Mouse (Mus musculus): ENCODE data around the gene Trpm1. TPM values are rescaled to one million over a fixed set of nuclear protein-coding genes. Genes with fewer than 3 reads are reported as not detected.

Trpm1 gene
- polyA plus RNA-seq, 1 experiment from 2014 or later, result 0.16 TPM

DNA sequence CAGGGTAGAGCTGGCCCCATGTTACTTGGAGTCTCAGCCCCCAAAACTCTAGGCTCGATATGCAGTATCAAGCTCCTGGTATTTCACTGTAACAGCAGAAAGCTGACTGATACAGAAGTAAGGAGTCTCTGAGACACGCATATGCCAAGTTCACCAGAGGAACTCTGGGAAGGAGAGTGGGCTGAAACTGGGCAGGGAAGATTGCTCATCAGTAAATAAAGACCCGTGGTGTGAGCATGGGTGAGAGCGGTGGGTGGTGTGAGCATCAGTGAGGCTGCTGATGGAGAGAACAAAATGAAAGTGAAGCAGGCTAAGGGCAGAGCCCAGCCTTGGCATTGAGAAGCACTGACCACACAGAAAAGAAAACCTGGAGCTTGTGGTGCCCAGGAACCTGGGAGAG is 62.0 kb downstream of the Trpm1 start:
- Histone ChIP-seq H3K4me3 (no peak overlapping the region), H3K27me3 (replicated peaks) (no peaks in the 10 kb centered on the region), H3K36me3 (no peaks in the 10 kb centered on the region), H3K4me1 (no peaks in the 10 kb centered on the region), H3K4me2 (no peak overlapping the region), H3K9me3 (no peaks in the 10 kb centered on the region), H3K27ac (replicated peaks) (no peak overlapping the region), H3K9ac (no peak overlapping the region)
- 65% methylated on average over 4 of the region's 4 CpGs for WGBS
- no peak for ATAC-seq (ENCODE audit: extremely low read depth, insufficient number of reproducible peaks, low FRiP score, low TSS enrichment)

DNA sequence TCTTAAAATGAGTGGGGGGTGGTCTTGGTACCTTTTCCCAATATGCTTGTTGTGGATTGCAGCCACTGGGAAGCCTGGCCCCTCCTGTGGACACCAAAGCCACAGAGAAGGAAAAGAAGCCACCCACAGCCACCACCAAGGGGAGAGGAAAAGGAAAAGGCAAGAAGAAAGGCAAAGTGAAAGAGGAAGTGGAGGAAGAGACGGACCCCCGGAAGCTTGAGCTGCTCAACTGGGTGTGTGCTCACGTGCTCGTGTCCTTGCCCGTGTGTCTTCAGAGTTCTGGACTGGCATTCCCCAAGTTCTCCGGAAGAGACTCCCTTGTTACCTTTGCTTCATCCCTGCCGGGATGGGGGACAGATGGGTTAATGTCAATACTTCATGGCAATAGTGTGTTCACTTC is 63.8 kb downstream of the Trpm1 start:
- no peak for ATAC-seq (ENCODE audit: extremely low read depth, insufficient number of reproducible peaks, low FRiP score, low TSS enrichment)
- 81% methylated on average over 7 of the region's 7 CpGs for WGBS

DNA sequence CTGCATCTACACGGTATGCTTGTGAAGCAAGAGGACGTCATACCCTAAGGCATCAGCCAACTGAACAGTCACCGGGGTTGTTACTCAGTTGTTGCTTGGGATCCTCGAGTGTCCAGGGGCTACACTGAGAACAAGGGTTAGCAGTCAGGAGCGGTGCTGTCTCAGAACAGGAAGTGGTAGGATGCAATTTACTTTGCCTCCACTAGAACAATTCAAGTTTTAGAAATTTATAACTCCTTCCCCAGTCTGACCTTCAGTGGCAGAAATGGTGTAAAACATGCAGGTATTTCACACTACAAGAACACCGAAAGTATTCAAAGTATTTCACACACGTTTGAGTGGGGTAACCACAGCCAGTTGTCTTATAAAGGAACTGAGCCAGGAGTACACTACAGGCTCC is 66.1 kb downstream of the Trpm1 start:
- H3K9me3 ChIP-seq, result no peaks in the 10 kb centered on the region
- ATAC-seq (ENCODE audit: extremely low read depth, insufficient number of reproducible peaks, low FRiP score, low TSS enrichment), result no peak
- 68% methylated on average over 7 of the region's 7 CpGs for WGBS
- H3K9ac ChIP-seq, result no peak overlapping the region
- H3K27ac ChIP-seq (replicated peaks), result no peak overlapping the region
- H3K36me3 ChIP-seq, result no peaks in the 10 kb centered on the region
- no peaks in the 10 kb centered on the region for H3K4me1 ChIP-seq
- no peak overlapping the region for H3K4me3 ChIP-seq
- no peak overlapping the region for H3K4me2 ChIP-seq
- H3K27me3 ChIP-seq (replicated peaks), result no peaks in the 10 kb centered on the region

More for the DNA sequence above, 63.8 kb downstream of the Trpm1 start:
- Histone ChIP-seq H3K4me1 (no peaks in the 10 kb centered on the region), H3K4me3 (no peak overlapping the region), H3K9ac (no peak overlapping the region), H3K4me2 (no peak overlapping the region), H3K36me3 (no peaks in the 10 kb centered on the region), H3K27me3 (replicated peaks) (no peaks in the 10 kb centered on the region), H3K27ac (replicated peaks) (no peak overlapping the region), H3K9me3 (no peaks in the 10 kb centered on the region)

DNA sequence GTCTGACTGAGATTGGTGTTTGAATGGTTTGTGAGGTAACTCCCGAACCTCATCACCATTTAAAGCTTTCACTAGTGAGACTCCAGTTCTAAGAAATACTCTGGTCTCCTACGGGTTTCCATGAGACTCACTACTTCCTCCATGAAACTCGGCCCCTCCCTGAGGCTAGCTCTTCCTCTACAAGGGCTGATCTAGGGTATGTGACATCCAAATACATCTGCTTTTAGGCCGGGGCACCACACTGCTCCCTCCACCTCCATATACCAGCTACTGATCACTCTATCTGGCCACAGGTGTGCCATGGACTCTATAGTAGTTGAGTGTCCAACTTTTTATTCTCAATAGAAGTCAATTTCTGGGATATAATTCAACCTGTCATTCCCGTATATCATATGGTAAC is 69.6 kb downstream of the Trpm1 start:
- WGBS, result 73% methylated on average over 5 of the region's 5 CpGs
- no peak for ATAC-seq (ENCODE audit: extremely low read depth, insufficient number of reproducible peaks, low FRiP score, low TSS enrichment)
- no peaks in the 10 kb centered on the region for H3K4me1 ChIP-seq

DNA sequence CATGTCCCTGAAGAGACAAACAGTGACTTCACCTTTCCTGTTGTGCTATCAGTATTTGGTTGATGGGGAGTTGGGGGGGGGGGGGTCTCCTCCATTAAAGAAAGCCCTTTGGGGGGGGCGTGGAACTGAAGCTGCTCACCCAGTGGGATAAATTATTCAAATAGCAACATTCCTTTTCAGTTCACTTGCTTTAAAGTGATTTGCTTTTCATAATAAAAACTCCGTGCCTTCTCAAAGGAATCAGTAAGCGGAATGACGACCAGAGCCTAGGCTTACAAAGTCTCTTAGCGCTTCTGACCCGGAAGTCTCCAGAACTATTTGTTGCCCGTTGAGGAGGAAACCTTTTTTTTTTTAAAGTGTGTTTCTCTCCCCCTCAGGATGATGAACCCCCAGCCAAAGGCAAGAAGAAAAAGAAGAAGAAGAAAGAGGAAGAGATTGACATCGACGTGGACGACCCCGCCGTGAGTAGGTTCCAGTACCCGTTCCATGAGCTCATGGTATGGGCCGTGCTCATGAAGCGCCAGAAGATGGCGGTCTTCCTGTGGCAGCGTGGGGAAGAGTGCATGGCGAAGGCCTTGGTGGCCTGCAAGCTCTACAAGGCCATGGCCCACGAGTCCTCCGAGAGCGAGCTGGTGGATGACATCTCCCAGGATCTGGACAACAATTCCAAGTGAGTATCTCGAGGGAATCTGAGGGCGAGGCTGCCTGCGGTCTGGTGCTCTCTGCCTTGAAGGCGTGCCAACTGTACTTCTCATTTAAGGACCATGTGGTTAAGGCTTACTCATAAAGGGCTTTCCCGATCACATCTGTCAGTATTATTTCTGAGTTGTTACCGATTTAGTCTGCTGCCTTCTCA is 72.9 kb downstream of the Trpm1 start:
- H3K9ac ChIP-seq, result no peak overlapping the region
- 86% methylated on average over 27 of the region's 27 CpGs for WGBS
- ATAC-seq (ENCODE audit: extremely low read depth, insufficient number of reproducible peaks, low FRiP score, low TSS enrichment), result no peak
- no peaks in the 10 kb centered on the region for H3K27me3 ChIP-seq (replicated peaks)
- no peaks in the 10 kb centered on the region for H3K9me3 ChIP-seq
- no peaks in the 10 kb centered on the region for H3K4me1 ChIP-seq
- H3K27ac ChIP-seq (replicated peaks), result no peak overlapping the region
- H3K36me3 ChIP-seq, result no peaks in the 10 kb centered on the region
- H3K4me3 ChIP-seq, result no peak overlapping the region
- no peak overlapping the region for H3K4me2 ChIP-seq

More for the DNA sequence above, 69.6 kb downstream of the Trpm1 start:
- no peak overlapping the region for H3K9ac ChIP-seq
- no peak overlapping the region for H3K27ac ChIP-seq (replicated peaks)
- no peak overlapping the region for H3K4me3 ChIP-seq
- no peaks in the 10 kb centered on the region for H3K36me3 ChIP-seq
- no peaks in the 10 kb centered on the region for H3K9me3 ChIP-seq
- H3K4me2 ChIP-seq, result no peak overlapping the region
- H3K27me3 ChIP-seq (replicated peaks), result no peaks in the 10 kb centered on the region

DNA sequence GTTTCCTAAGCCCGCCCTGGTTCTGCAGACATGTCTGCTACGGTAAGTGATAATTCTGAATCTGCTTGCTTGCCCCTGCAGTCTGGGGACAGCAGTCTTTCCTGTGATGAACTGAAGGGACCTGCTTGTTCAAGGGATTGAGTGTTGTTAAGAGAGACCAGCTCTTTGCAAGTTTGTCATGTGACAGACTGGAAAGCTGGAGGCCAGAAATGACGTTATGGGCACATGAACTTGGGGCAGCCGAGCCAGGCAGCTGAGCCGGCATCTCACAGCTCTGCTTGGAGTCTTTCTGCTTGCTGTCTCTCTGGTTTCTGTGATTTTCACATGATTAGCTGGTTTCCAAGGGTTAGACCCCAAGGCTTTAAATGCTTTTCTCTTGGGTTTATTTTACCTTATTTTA is 74.0 kb downstream of the Trpm1 start:
- Histone ChIP-seq H3K9ac (no peak overlapping the region), H3K4me1 (no peaks in the 10 kb centered on the region), H3K4me2 (no peak overlapping the region), H3K36me3 (no peaks in the 10 kb centered on the region), H3K4me3 (no peak overlapping the region), H3K9me3 (no peaks in the 10 kb centered on the region), H3K27ac (replicated peaks) (no peak overlapping the region), H3K27me3 (replicated peaks) (no peaks in the 10 kb centered on the region)
- 71% methylated on average over 5 of the region's 5 CpGs for WGBS
- ATAC-seq (ENCODE audit: extremely low read depth, insufficient number of reproducible peaks, low FRiP score, low TSS enrichment), result no peak

DNA sequence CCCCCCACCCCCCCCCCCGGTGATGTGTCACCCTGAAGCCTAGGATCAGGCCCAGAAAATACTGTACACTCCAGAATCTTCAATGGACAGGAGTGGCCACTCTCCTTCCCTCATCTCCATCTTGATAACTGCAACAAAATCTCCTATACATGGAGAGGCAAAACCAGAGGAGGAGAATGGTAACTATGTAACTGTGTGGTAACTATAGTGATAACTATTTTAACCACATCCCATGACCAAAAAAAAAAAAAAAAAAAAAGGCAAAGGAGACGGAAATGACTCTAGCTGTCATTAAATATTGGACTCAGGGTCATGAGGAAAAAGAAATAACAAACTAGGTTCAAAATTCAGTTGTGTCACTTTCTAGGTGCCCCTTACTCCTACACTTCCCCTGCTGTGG is 74.7 kb downstream of the Trpm1 start:
- WGBS, result 59% methylated on average over 2 of the region's 2 CpGs
- no peak overlapping the region for H3K4me3 ChIP-seq
- H3K9ac ChIP-seq, result no peak overlapping the region
- H3K9me3 ChIP-seq, result no peaks in the 10 kb centered on the region
- no peak overlapping the region for H3K4me2 ChIP-seq
- no peaks in the 10 kb centered on the region for H3K36me3 ChIP-seq
- no peak overlapping the region for H3K27ac ChIP-seq (replicated peaks)
- H3K27me3 ChIP-seq (replicated peaks), result no peaks in the 10 kb centered on the region
- H3K4me1 ChIP-seq, result no peaks in the 10 kb centered on the region
- no peak for ATAC-seq (ENCODE audit: extremely low read depth, insufficient number of reproducible peaks, low FRiP score, low TSS enrichment)

DNA sequence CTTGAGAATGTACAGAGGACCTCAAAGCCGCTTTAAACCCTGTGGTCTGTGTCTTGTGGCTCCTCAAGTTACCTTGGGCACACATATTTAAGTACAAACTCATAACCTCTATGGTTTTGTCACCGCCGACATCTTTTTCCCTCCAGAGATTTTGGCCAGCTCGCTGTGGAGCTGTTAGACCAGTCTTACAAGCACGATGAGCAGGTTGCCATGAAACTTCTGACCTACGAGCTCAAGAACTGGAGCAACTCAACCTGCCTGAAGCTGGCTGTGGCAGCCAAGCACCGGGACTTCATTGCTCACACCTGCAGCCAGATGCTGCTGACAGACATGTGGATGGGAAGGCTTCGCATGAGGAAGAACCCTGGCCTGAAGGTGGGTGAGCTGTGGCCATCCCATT is 76.3 kb downstream of the Trpm1 start:
- H3K4me3 ChIP-seq, result no peak overlapping the region
- no peak for ATAC-seq (ENCODE audit: extremely low read depth, insufficient number of reproducible peaks, low FRiP score, low TSS enrichment)
- H3K27ac ChIP-seq (replicated peaks), result no peak overlapping the region
- H3K27me3 ChIP-seq (replicated peaks), result no peaks in the 10 kb centered on the region
- no peak overlapping the region for H3K4me2 ChIP-seq
- no peaks in the 10 kb centered on the region for H3K9me3 ChIP-seq
- H3K36me3 ChIP-seq, result no peaks in the 10 kb centered on the region
- no peaks in the 10 kb centered on the region for H3K4me1 ChIP-seq
- no peak overlapping the region for H3K9ac ChIP-seq
- 76% methylated on average over 8 of the region's 8 CpGs for WGBS

DNA sequence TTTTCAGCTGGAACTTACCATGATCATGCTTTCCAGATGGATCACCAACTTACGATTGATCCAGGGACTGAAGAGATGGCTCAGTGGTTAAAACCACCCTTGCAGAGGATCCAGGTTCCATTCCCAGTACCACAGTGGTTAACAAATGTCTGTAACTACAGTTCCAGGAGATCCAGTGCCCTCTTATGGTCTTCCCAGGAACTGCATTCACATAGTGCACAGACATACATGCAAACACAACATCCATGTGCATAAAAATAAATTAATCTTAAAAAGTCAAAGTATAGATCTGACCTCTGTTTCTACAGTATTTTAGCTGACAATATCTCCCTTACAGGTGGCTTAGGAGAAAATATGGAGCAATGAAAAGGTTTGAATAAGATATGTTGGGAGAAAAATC is 77.4 kb downstream of the Trpm1 start:
- ATAC-seq (ENCODE audit: extremely low read depth, insufficient number of reproducible peaks, low FRiP score, low TSS enrichment), result no peak
- 93% methylated on average over 1 of the region's 1 CpGs for WGBS
- Histone ChIP-seq H3K27me3 (replicated peaks) (no peaks in the 10 kb centered on the region), H3K9ac (no peak overlapping the region), H3K27ac (replicated peaks) (no peak overlapping the region), H3K4me3 (no peak overlapping the region), H3K4me1 (no peaks in the 10 kb centered on the region), H3K4me2 (no peak overlapping the region), H3K9me3 (no peaks in the 10 kb centered on the region), H3K36me3 (no peaks in the 10 kb centered on the region)

DNA sequence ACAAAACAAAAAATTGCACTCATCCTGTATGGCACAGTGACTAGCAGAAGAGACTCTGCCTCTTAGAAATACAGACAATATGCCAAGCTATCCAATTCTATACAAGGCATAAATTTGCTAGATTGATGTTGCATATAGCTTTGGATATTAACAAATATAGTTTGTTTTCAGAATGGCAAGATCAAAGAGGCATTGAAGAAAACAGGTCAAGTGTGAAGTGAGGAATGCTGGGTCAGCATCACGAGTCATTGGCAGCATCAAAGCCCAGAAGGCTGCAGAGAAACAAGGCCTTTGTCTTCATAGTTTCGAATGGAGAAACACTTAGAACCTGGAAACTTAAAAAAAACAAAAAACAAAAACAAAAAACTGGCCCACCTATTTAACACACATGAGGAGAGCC is 78.4 kb downstream of the Trpm1 start:
- Histone ChIP-seq H3K4me3 (no peak overlapping the region), H3K4me1 (no peaks in the 10 kb centered on the region), H3K27ac (replicated peaks) (no peak overlapping the region), H3K9me3 (no peaks in the 10 kb centered on the region), H3K4me2 (no peak overlapping the region), H3K9ac (no peak overlapping the region), H3K36me3 (no peaks in the 10 kb centered on the region), H3K27me3 (replicated peaks) (no peaks in the 10 kb centered on the region)
- no peak for ATAC-seq (ENCODE audit: extremely low read depth, insufficient number of reproducible peaks, low FRiP score, low TSS enrichment)
- 57% methylated on average over 2 of the region's 2 CpGs for WGBS

DNA sequence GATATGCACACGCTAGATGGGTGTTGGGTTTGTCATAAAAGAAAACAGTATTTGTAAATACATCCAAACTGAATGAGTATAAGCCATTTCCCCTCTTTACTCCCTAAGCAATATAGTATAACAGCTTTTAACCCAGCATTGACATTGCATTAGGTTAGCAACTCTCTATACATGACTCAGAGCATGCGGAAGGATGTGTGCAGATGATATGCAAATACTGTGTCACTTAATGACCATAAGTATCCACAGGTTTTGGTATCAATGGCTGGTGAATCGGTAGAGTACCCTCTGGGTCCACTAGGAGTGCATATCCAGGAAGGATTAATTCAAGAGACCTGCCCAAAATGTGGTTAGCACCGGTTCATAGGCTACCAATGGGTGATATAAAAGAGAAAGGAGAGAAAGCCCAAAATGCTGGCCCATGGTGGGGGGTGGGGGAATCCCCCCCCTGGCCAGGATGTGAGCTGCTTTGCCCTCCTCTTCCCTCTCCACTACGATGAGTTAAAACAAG is 80.7 kb downstream of the Trpm1 start:
- Histone ChIP-seq H3K27ac (replicated peaks) (no peak overlapping the region), H3K4me3 (no peak overlapping the region), H3K36me3 (no peaks in the 10 kb centered on the region), H3K4me2 (no peak overlapping the region), H3K27me3 (replicated peaks) (no peaks in the 10 kb centered on the region), H3K9ac (no peak overlapping the region), H3K4me1 (no peaks in the 10 kb centered on the region), H3K9me3 (no peaks in the 10 kb centered on the region)
- 79% methylated on average over 5 of the region's 5 CpGs for WGBS
- no peak for ATAC-seq (ENCODE audit: extremely low read depth, insufficient number of reproducible peaks, low FRiP score, low TSS enrichment)

DNA sequence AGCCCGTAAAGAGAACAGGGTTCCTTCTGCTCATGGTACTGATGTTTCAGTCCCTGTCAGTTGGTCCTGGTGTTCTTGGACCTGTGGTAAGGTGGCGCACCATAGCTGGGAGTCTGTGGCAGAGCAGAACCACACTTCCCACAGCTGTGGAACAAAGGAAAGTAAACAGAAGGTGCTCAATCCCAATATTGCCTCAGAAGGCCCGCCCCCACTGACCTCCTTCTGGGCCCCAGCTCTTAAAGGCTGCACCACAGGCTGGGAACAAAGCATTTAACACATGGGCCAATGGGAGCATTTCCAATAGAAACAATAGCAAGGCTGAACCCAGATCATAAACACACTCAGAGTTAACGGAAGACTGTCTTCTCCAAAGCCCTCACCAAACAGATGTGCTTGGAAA is 82.9 kb downstream of the Trpm1 start:
- H3K27ac ChIP-seq (replicated peaks), result no peak overlapping the region
- H3K4me1 ChIP-seq, result no peaks in the 10 kb centered on the region
- no peak overlapping the region for H3K4me3 ChIP-seq
- H3K9me3 ChIP-seq, result no peaks in the 10 kb centered on the region
- WGBS, result 81% methylated on average over 4 of the region's 4 CpGs
- no peaks in the 10 kb centered on the region for H3K27me3 ChIP-seq (replicated peaks)
- no peak overlapping the region for H3K4me2 ChIP-seq
- no peak for ATAC-seq (ENCODE audit: extremely low read depth, insufficient number of reproducible peaks, low FRiP score, low TSS enrichment)
- H3K9ac ChIP-seq, result no peak overlapping the region
- H3K36me3 ChIP-seq, result no peaks in the 10 kb centered on the region
